Mouse (Mus musculus) urinary bladder, postnatal 25 days (tissue): ENCODE measurements around the gene Spaar.
"Not testable (repeated sequence)": the region's sequence is repeated elsewhere in the genome, so short reads cannot be mapped to it uniquely, and the experiment has no call there.

Source experiments
- DNase-seq: peaks from one replicate; pipeline ENCODE4 v3.0.0; 2022; ENCODE audit warnings: low spot score

Gene Spaar

DNA sequence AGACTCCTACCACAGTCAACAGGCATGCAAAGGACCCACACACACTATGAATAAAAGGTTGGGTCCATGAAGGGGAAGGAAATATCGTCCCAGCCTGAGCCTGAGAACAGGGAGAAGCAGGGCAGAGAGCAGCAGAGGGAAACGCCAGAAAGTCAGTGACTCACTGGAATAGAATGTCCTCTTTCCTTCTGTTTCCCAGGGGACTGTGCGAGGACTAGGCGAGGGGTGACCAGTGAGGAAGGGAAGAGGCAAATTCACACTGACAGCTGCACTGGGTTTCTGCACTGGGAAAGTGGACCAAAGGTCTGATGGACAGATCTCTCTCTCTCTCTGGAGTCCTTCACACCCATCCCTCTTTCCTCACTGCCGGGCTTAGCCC, 1.3 kb upstream of the Spaar start:
- DNase-seq = peak; percentile 46

- no peak for DNase-seq
These were observed 708 bp upstream of the Spaar start for GRCm38 (mm10) chr4:43729126-43729525.

GRCm38 (mm10) chr4:43730750-43731297, 990 bp downstream of the Spaar start:
- no peak for DNase-seq

DNA sequence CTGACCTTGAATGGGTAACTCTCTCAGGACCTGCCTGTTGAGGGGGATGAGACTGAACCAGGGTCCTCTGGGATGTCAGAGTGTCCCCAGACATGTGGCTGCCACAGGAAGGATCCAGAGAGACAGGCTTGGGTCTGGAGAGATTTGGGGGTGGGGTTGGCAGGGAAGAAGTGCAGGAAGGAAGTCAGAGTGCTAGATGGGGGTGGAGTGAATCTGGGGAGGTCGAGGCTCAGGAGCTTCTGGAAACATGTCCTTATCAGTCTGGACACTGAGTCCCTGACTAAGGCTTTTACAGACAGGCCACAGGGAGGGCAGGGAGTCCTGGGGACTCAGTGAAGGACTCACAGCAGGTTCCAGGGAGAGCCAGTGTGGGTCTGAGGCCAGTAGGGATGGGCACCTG, 2.3 kb downstream of the Spaar start:
- no peak for DNase-seq

DNA sequence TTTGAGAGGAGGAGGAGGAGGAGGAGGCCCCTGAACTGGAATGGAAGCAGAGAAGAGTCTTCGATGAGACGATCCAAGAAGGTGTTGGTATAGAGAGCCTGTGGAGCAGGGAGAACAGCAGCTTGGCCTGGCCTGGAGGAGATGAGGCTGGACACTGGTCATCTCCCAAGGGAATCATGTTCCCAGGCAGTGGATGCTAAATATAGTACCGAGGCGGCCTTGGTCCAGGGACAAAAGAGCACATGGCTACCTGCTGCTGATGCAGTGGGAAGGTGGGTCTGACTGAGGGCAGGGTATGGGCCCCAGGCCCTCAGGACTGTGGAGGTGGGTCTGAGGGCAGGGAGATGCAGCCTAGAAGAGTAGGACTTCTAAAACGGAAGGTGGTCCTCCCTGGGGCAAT, 3.4 kb downstream of the Spaar start:
- no peak for DNase-seq

DNA sequence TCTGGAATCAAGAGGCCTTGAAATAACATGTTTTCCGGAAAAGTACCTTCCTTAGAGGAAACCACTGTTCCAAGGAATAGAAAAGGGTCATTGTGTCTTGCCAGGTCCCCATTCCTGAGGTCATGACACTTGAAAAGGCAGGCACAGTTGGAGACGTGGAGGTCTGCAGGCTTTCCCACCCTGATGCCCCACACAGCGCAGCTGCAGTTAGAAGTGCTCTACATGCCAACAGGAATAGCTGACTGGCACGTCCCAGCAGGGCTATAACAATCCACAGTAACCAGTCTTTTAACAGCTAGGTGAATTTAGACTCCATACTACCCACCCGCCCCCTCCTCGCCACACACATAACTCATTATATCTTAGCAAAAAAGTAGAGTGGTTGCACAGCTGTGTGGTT, 7.3 kb downstream of the Spaar start:
- DNase-seq = no peak

DNA sequence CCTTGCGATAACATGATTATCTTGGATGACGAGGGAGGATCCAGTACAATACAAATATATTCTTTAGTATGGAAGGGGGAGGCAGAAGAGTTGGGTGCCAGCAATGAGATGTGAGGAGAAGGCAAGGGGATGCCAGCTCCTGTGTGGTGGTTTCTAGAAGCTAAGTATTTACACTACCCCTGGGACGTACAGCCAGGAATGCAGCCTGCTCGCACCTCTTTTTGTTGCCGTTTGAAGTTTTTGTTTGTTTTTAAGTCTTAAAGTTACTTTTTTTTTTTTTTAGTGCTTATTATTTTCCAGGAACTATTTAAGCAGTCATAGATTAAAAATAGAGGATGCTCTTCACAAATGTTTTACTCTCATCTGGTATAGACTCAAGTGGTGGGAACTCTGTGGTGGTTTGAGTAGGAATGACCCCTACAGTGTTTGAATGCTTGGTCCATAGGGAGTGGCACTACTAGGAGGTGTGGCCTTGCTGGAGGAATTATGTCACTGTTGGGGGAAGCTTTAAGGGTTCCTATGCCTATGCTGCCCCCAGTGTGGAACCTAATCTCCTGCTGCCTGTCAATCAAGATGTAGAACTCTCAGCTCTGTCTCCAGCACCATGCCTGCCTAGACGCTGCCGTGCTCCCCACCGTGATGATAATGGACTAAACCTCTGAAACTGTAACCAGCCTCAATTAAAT, 9.3 kb downstream of the Spaar start:
- DNase-seq = no peak

DNA sequence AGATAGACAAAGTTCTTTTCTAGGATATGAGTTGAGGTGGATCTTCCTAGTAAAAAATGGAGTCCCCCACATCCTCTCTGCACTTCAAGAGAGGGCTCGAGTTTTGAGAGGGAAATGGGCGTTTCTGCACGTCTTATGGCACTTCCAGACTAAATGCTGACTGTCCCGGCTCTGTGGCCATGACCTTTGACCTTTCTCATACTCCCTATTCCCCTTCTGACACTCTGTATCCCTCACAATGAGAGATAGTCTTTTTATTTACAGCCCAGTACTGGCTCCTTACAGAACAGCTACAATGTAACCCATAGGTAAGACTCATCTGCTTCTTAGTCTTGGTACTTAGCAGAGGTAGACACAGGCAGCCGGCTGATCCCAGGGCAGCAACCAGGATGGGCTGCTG, 11.7 kb downstream of the Spaar start:
- no peak for DNase-seq

DNA sequence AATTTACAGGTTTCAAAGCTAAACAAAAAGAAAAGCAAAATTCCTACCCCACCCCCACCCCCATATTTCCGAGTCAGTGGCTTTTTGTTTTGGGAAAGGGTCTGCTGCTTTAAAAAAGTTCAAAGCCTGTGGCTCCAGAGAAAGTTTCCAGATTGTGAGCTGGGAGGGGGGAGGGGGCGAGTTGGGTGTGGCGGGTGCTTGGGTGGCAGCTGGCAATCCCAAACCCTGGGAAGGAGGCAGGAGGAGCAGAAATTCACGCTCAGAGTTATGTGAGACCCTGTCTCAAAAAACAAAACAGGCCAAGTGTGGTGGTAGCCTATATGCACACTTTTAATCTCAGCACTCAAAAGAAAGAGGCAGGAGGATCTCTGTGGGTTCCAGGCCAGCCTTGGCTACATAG, 12.8 kb downstream of the Spaar start:
- DNase-seq = no peak

GRCm38 (mm10) chr4:43743099-43743498, 13.3 kb downstream of the Spaar start:
- no peak for DNase-seq

DNA sequence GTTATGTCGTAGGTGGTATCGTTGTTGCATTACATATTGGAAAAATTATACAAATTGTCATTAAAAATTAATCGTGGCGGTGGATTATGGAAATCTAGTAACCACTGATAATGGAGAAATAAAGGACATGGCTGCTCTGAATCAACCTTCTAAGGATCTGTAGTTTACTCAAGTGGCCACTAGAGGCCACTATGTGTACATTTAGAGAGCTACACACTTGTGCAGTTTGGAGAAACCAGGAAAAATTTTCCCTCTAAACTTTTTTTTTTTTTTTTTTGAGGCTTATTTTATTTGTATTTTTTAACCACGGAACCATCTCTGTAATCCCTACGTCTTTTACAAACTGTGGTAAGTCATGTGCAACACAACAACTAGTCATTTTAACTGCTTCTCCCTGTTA, 15.4 kb downstream of the Spaar start:
- DNase-seq = no peak

DNA sequence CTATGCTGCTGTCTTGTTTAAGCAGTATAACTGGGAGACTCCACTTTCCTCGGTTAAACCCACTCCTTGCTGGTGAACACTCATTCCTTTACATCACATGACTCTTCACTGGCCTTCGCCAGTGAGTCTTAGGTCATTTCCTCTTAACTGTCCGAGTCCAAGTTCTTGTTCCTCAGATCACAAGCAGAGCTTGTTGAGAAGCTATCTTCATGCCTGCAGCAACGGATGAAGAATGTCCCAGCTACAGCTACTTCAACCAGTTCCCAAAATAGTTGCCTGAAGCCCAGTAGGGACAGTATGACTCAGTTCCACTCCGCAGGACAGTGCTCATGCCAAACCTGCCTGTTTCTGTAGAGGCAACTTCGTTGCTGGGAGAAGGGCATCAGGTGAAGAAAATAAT, 27.4 kb downstream of the Spaar start:
- no peak for DNase-seq

- DNase-seq = no peak
These were observed 30.0 kb downstream of the Spaar start for GRCm38 (mm10) chr4:43759571-43760418.

DNA sequence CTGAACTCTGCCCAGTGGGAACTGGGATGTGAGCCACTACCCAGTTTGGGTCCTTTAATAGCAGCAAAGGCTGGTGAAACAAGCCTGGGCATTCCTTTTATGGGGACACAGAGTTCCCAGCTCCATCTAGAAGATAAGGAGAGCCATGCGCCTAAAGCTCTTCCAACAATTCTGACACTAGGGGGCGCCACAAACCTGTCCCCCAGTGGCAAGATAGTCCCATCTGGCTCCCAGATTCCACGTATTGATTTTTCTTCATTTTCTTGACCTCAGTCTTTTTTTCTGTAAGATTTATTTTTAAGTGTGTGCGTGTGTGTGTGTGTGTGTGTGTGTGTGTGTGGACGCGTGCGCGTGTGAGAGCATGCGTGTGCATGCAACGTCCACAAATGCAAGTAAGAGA, 30.6 kb downstream of the Spaar start:
- DNase-seq = peak; percentile 26

- no peak for DNase-seq
These were observed 31.5 kb downstream of the Spaar start for GRCm38 (mm10) chr4:43761336-43761735.

DNA sequence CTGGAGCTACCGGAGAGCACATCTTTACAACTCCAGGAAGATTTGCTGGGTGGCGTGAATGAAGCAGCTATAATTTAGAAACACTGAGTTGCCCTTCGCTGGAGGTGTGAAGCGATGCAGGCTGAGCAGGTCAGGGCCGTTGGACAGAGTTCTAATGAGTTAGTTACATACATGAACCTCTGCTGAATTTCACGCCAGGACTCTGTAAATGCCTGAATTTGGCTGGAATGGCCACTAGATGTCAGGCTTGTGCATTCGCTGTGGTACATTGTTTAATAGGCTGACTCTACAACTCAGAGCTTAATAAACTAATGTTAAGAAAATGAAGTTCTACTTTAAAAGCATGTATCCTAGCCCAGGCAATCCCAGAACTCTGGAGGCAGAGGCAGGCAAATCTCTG, 33.6 kb downstream of the Spaar start:
- peak; percentile 52 for DNase-seq

DNA sequence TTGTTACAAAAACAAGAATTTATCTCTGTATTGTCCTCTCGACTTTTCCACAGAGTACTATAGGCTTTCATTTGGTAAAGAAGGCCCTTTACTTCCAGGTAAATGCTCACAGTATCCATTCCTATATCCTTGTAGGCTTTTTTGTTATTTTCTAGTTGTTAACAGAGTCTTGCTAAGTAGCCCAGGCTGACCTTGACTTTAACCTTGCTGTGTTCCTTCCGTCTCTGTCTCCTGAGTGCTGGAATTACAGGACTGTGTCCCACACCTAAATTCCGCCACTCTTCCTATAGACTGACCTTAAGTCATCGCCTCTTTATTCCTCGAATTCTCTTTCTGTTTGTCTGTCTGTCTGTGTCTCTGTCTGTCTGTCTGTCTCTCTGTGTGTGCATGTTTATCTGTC, 38.5 kb downstream of the Spaar start:
- no peak for DNase-seq

GRCm38 (mm10) chr4:43769374-43769773, 39.5 kb downstream of the Spaar start:
- no peak for DNase-seq

- DNase-seq = no peak
These were observed 41.1 kb downstream of the Spaar start, which contains the start of gene Olfr159 for GRCm38 (mm10) chr4:43770909-43771308. Gene Olfr159, minus strand, starts transcription at chr4:43771009.

DNA sequence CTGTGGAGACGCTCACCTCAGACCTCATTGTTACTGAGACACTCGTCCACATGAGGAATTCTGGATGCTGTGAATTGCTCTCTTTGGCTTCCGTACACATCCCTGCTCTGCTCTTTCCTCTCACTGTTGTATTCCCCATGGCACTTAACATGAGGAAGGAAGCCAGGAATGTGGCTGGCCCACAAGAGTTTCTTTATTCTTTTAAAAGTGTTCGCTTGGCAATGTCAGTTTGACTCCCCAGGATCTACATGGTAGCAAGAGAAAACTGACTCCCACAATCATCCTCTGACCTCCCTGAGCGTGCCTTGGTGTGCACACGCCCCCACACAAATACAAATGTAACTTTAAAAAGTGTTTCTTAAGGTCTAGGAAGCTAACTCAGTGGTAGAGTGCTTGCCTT, 41.8 kb downstream of the Spaar start:
- DNase-seq = no peak

GRCm38 (mm10) chr4:43772304-43772703, 42.5 kb downstream of the Spaar start:
- DNase-seq = no peak

GRCm38 (mm10) chr4:43795296-43795695, 65.5 kb downstream of the Spaar start:
- no peak for DNase-seq

DNA sequence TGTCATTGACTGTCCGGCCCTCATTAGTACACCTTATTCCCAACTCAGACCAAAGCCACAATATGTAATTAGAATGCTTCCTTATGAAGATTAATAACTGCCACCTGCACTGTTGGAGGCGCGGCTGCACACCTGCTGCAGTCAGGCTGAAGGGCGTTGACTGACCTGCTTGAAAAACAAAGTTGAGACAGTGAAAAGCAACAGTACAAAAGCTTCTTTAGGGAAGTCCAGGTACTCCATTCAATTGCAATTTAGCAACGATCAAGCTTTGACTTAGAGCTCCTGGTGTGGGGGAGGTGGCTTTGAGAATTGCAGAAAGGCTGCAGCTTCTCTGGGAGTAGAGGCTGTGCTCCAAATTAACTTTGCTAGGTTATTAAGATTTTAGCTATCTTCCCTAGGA, 66.0 kb downstream of the Spaar start:
- not testable (repeated sequence) for DNase-seq
